Mouse (Mus musculus) monocyte, adult 2 months (primary cell): ENCODE measurements around the gene Susd4.

Experiments
- DNase-seq, 2 experiments: peaks; one replicate each; pipeline ENCODE4 v3.0.0; 2022; ENCODE audit warnings: low spot score in 2 of 2, low read depth in 1 of 2

Susd4 gene

DNA sequence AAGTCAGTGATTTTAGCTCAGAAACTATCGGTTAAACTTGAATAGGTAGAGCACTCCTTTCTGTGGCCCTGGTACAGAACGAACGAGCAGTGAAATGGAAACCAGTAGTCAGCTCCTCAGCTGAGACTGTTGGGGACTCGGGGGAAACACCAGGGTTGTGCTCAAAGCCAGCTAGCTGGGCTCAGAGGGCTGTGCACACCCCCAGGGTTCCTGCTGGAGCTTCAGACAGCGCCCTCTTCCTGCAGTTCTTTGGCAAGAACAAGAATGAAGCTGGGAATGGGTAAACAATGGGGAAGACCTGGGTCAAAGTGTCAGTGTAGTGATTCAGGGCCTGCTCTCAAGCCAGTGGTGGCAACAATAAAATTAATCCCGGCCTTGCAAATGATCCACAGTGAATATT, 88.5 kb downstream of the Susd4 start:
- no peak for DNase-seq

DNA sequence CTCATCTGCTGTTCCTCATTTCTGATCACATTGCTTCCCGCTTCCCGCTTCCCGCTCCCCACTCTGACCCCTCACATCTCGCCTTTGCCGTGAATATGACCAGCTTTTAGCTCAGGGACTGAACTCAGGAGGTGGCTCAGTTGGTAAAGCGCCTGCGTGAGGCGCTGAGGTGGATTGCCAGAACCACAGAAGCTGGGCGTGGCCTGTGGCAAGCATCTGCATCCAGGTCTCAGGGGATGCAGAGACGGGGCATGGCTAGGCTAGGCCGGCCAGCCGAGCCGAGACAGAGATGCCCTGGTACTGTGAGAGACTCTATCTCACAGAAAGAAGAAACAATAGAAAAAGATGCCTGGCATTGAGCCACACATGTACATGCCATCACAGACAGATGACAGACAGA, 93.0 kb downstream of the Susd4 start:
- DNase-seq: no peak

DNA sequence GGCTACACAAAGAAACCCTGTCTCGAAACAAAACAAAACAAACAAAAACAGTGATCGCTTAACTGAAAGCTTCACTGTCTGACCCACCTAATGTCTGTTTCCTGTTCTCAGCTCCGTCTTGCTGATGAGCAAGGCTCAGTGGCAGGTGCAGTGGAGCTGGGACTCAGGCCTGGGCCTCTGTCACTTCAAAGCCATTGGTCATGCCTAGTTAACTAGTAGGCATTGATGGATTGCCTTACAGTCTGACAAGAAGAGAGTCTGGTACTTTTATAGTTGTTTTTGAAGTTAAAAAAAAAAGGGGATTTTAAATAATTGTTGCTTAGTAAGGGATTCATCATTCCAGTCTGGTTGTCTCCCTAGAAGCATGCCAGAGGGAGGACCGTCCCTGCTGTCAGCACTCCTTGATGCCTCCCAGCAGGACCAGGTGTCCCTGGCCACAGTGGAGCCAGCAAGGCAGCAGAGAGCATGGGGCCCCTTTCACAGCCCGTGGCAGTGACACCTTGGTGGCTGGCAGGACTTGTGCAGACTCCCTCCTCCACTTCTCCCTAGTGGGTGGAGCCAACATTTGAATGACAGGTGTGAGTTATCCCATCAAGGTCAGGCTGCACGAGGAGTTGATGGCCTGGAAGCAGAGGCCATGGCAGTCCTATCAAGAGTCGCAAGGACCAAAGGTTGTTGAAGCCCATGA, 98.2 kb downstream of the Susd4 start:
- DNase-seq: no peak

DNA sequence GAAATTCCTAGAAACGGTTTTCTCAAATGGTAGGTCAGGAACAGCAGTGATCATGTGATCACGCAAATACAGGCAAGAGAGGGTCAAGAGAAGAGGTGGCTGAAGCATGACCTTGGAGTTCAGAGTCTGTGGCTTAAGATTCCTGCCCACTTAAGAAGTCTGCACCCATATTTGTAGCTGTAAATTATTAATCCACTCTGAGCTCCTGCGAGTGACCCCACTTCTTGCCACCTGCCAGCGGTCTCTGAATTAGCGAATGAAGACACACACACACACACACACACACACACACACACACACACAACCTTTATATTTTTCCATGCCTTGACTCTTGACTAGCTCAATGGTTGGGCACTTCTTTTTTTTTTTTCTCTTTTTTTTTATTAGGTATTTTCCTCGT, 99.7 kb downstream of the Susd4 start:
- DNase-seq: no peak

DNA sequence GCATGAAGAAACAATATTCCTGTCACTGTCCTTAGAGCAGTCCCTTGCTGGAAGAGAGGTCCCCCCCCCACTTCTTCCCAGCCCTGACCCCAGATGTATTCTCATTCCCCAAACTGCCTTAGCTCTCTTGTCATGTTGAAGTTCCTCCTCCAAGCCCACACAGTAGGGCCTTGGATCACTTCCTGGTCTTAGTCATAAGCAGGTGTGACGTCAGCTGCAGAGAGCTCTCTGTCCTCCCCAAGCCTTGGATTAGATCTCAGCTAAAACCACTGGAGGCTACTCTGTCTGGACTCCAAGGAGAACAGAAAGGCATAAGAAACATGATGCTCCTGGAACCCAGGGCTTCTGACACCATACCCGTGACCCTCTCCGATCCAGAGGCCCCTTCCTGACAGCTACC, 104.2 kb downstream of the Susd4 start:
- no peak for DNase-seq

DNA sequence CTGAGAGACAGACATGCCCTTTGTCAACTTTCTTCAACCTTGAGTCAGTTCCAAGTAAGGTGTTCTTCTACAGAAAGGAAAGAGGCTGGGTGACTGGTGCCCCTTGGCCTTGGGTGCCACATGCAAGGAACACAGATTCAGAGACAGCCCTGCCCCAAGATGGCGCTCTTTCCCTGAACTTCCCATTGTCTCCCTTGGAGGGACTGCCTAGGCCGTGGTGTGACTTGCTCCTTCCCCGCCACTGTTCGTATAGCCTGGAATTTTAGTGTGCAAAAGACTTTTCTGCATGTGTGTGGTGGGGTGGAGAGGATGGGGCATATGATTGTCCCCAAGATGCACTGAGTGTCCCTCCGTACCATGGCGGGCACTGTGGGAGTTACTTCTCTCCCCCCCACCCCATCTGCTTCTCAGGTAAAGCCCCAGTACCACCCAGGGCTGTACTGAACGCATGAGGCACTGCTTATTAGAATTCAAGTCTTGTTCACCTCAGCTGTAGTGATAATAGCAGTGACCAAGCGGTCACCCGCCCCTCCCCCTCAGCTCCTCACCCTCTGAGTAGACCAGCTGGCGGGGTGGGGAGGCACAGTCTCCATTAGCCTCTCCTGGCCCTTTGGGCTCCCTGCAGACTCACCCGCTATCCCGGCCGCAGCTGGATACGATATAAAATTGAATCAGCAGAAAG, 104.9 kb downstream of the Susd4 start:
- DNase-seq: peak in 1 of 2 experiments; percentile 41

DNA sequence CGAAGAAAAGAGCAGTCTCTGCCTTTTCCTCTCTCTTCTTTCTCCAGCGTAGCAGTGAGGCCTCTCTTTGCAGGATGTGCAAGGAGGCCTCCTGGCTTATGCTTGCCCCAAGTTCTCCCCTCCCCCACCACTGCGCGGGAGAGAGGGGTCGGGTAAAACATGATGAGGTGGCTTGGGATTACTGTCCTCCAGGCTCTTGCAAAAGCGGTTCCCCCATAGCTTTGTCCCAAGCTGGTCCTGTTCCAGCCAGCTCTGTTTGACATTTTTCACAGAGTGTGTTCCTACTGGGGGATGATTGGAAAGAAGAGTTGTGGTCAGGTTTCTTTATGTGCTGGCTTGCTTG, 105.4 kb downstream of the Susd4 start:
- DNase-seq: no peak

DNA sequence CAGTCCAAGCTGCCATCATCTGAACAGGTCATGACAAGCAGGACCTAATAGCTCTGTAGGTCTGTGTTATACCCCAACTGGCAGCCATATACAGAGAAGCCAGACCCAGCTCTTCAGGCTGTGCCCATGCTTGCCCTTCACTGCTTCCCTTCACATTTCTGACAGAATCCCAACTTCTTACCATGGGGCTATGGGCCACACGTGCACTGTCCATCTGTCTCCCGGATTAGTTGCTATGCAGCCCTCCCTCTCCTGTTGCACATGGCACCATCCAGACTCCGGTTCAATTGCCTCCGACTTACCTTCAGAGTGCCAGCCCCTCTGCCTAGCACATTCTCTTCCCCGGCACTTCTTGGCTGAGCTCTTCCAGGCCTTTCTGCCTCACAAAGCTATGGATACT, 114.5 kb downstream of the Susd4 start:
- DNase-seq: no peak

DNA sequence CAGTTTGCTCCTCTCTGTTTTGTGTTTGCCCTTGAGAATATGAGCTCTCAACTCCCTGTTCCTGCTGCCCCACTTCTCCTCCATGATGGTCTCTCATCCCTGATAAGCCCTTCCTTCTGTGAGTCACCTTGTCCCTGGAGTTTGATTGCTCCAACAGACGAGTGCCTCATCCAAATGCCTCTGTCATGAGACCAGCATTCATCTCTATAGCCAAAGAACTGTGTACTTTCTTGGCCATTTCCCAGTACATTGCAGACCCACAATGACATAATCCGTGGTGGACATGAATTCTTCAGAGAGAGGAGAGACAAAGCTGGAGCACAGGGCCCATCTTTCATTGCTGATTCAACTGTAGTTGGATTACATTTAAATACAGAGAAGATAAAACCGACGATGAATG, 115.1 kb downstream of the Susd4 start:
- DNase-seq: no peak

DNA sequence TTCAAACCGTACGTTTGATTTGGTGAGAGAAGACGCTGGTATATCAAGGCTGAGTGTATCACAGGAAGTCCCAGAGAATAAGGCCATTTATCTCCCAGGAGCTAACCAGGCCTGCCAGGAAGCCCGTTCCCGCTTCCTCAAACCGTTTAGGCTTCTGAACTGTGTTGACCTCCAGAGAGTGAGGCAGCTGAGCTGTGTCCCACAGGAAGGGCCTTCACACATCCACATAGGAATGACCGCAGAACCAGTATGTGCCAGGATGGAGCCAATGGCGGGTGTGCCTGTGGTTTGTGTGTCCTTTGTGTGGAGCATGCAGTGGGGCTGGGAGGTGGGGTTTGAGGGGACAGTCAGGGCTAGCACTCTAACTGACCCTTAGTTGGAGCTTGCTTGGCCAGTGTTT, 117.6 kb downstream of the Susd4 start:
- DNase-seq: no peak

DNA sequence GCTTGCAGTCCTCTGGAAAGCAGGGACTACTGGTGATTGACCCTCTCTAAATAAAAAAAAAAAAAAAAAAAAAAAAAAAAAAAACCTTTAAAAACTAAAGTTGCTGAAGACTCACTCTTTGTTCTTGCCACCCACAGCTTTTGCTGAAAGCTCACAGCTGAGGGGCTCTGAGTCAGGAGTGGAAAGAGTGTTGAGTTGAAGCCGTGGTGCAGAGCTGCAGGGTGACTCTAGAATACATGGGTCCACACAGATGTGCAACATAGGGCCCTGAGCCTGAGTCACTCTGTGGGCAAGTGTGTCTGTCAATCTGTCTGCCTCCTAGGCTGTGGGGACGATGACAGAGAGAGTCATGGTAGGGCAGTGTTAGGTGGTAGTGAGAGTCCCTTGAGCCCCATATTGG, 119.0 kb downstream of the Susd4 start:
- no peak for DNase-seq

DNA sequence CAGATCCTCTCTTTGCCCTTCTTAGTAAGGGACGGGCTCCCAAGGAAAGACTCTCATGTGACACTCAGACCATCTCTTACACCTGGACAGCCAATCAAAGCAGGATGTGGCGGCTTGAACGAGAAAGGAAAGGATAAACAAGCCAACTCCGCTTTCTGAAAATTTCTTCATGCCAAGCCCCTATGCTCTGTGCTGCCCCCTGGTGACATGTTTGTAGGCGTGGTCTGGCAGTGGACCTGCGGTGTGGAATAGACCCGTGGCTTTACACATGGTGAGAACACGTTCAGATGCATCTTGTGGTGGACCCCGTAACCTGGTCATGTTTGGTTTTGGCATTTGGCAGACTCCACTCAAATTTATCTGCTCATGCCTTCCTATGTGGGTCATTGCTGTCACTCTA, 132.0 kb downstream of the Susd4 start:
- peak in 1 of 2 experiments; percentile 19 for DNase-seq

DNA sequence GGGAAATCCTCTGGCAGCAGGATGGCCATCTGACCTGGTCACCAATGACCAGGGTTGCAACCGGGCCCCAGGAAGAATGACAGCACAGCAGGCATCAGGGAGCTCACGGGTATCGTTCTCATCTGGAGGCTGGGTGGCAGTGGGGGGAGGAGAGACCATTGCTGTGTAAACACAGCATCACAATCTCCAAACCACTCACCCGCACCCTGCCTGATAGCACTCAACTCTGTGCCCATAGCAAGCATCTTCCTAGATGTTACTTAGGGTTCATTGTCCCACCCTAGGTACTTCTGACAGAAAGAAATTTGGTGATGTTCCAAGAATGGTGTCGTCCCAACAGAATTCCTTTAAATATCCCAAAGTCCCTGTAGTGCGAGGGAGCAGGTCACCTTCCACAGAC, 133.4 kb downstream of the Susd4 start:
- no peak for DNase-seq

DNA sequence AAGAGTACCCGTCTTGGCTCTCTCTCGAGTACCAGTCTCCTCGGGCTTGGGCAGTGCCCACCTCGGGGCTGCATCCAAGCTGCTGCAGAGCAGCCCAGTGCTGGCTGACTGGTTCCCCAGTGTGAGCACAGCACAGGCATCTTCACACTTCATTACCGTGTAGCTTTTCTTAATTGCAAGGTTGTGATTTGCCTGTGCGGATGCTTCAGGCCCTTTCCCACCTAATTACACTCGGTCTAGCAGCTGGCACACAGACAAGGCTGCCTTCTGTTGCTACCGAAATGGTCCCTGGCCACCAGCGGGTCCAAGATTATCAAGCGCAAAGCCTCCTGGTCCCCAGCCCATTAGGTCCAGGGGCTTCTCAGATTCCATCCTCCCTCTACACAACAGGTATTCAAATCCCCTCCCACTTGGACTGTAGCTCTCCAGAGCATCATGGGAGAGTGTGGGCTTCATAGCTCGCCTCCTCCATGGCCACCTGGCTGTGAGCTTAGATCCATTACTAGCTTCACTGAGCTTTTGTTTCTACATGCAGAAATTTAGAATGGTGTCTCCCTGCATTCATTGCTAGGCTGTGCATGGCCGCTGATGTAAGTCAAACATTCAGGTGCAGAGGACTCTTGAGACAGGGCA, 134.0 kb downstream of the Susd4 start:
- DNase-seq: no peak

DNA sequence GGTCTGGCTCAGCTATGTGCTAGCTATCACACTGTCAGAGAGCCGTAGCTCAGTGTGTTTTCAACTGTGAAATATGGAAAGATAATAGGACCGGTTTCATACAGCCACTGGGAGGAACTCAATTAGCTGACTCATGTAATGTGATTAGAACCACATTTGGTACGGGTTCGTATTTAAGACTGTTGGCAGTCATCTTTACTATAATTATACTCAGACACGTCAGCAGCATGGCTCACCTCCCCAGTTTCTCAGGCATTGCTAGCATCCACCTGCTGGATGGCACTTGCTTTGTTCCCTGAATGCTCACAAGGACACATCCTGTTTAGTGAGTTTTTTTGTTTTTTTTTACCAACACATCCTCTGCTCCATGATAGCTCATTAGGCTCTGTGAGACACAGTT, 138.4 kb downstream of the Susd4 start:
- no peak for DNase-seq

DNA sequence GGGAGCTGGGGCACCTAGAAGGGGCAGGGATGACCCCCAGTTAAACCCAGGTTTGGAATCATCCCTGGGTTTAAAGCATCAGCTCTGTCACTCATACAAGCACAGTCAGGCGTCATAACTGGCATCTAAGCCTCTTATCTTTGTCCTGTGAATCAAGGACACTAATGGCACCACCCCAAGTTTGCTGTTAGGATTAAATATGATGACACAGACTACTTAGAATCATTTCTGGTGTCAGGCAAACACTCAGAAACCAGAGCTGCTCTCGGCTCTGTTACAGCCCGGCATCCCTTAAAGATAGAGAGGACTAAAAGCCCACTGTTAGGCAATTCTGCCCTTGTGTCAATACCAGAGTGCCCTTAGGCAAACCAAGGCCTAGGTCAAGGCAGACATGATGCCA, 139.2 kb downstream of the Susd4 start:
- DNase-seq: no peak

DNA sequence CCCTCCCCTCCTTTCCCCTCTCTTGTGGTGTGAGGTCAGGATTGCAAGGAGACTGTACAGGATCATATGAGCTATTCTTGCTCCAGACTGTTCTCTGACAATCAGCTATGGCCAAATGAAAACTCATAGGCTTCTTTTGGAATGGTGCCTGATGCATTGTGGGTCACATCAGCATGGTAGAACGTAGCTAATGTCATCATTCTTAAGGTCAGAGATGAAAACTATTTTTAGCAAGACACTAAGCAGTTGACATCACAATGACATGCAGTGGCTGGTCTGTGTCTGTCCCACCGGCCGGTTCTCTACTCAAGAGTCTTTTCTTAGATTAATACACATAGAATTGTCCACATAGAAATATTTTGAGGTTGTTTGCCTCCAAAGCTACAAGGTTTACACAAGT, 142.0 kb downstream of the Susd4 start:
- DNase-seq: no peak

DNA sequence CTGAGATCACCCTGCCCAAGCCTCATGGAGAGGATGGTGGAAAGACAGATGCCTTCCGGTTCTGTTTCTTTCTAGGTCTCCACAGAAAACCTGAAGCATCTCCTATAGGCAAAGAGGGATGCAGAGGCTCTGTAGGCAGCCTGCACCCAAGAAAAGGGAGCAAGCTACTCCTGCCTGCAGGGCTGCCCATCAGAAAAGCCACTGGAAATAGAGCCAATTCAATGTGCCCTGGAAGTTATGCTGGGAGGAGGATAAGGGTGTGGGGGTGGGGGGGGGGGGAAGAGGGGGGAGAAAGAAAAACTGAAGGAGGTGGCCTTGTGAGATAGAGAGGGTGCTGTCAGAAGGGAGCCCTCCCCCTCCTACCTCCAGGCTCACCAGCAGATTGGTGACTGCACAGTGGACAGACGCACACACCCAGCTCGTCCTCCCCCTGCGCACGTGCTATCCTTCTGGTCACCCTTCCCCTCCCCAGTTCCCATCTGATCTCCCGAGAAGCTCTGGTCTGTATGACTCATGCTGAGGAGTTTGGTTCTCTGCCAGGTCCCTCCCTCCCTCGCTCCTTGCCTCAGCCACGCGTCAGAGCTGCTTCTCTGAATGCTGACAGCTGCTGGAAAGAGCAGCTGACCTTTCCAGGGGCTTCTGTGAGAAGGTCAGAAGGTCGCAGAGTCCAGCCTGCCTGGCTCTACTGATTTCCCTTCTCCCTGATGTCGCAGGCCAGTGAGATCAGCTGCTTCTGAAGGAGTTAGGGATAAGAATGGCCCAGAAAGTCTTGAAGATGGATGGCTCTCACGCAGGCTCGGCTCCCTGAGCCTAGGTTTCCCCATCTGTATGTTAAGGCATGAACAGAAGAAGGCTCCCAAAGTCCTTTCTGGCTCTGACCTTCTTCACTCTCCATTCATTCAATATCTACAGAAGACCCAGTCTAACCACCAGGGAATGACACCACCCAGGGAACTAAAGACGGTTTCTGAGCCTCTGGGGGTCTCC, 144.7 kb downstream of the Susd4 start:
- peak; percentile 92 for DNase-seq

DNA sequence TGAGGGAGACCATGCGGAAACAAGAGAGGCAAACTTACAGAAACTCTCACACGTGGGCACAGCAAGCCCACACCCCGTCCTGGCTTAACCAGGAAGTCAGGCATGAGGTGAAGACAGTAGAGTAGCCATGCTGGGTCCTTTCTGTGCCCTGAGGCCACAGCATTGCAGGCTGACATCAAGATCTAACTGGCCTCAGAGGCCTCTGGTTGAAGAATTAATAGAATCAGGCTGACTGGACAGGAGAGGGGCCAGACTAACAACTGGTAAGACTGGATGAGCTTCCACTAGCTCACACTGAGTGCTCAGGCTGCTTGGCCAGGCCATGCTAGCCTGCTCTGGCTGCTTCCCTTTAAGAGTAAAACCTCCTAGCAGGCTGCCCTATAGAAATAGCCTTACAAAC, 145.4 kb downstream of the Susd4 start:
- no peak for DNase-seq

DNA sequence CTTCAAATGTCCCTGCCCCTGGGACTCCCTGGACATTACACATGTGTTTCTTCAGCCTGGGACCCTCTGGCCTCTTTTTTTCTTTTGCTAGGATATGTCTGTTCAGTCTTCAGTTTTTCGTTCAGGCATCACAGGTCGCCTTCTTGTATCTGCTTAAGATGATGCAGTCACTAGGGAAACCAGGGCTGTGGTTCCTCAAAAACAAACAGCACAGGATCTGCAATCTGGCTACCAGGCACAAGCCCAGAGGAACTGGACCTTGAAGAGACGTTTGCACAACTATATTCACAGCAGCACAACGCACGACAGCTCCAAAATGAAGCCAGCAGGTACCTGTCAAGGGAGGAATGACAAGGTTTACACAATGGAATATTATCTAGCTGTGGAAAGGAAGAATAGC, 145.9 kb downstream of the Susd4 start:
- peak in 1 of 2 experiments; percentile 25 for DNase-seq

DNA sequence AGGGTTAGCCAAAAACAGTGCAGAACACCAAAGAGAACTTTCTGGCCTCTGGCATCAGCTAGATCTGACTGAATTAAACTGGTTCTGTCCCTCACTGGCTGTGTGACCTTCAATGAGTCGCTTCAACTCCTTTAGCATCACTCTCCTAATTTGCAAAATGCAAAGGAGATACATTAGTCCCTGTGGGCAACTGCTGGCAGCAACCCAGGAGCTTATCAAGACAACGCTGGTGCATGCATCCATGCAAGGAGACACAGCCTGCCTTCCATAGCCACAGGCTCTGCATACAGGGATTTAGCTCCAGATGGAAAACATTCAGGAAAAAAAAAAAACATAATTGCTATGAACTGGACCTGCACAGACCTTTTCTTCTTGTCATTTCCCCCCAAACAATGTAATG, 148.9 kb downstream of the Susd4 start:
- no peak for DNase-seq
